Mouse (Mus musculus) ES-E14 (cell line): ENCODE measurements around the gene Mthfd2l. TPM values are rescaled to one million over a fixed set of nuclear protein-coding genes. Genes with fewer than 3 reads are reported as not detected.

Experiments used
- DNase-seq: peaks from one replicate; pipeline ENCODE4 v3.0.0-alpha.2; 2013; ENCODE audit warnings: low read depth, low spot score
- H3K27ac ChIP-seq: 2 replicates; pipeline ENCODE4 v1.5.1; 2012; ENCODE audit warnings: low read depth, mild to moderate bottlenecking, low read length, moderate library complexity, mixed read lengths; ENCODE audit not compliant: poor library complexity, insufficient read depth, severe bottlenecking
- H3K36me3 ChIP-seq: 2 replicates; pipeline ENCODE4 v1.6.1; 2012; ENCODE audit warnings: mild to moderate bottlenecking, low read length, moderate library complexity, mixed read lengths; ENCODE audit not compliant: control insufficient read depth, poor library complexity, insufficient read depth, severe bottlenecking
- H3K4me1 ChIP-seq, 2 experiments: fragments of 150-350 bp in 1 of 2; sonication (generic) in 1 of 2; 2 replicates each; pipeline ENCODE4 v1.6.1; 2012; ENCODE audit warnings: low read length in 2 of 2, mild to moderate bottlenecking in 1 of 2, mixed read lengths in 1 of 2; ENCODE audit not compliant: control insufficient read depth in 2 of 2, insufficient read depth in 2 of 2, poor library complexity in 1 of 2
- H3K4me3 ChIP-seq, 2 experiments: fragments of 150-350 bp in 1 of 2; sonication (generic) in 1 of 2; 2 replicates each; pipeline ENCODE4 v1.5.1; 2012; ENCODE audit warnings: low read length in 2 of 2, low read depth in 1 of 2, mild to moderate bottlenecking in 1 of 2, mixed read lengths in 1 of 2; ENCODE audit not compliant: insufficient read depth in 1 of 2, poor library complexity in 1 of 2, severe bottlenecking in 1 of 2
- H3K9ac ChIP-seq: 2 replicates; pipeline ENCODE4 v1.6.1; 2012; ENCODE audit warnings: low read depth, mild to moderate bottlenecking, low read length, mixed read lengths; ENCODE audit not compliant: poor library complexity, insufficient read depth, severe bottlenecking
- H3K9me3 ChIP-seq: fragments of 150-350 bp; sonication (generic); 2 replicates; pipeline ENCODE4 v1.6.1; 2012; ENCODE audit warnings: low read depth, mild to moderate bottlenecking, low read length; ENCODE audit not compliant: control insufficient read depth, insufficient read depth
- CHD2 ChIP-seq: IDR thresholded peaks from 2 replicates; pipeline ENCODE4 v1.6.1; 2014; ENCODE audit warnings: mild to moderate bottlenecking, low read depth, low read length, inconsistent platforms
- HCFC1 ChIP-seq: IDR thresholded peaks from 2 replicates; pipeline ENCODE4 v1.6.1; 2012; ENCODE audit warnings: low read length, inconsistent platforms, borderline replicate concordance; ENCODE audit not compliant: insufficient read depth
- MAFK ChIP-seq: IDR thresholded peaks from 2 replicates; pipeline ENCODE4 v1.6.1; 2014; ENCODE audit warnings: mild to moderate bottlenecking, low read depth, low read length, inconsistent platforms; ENCODE audit not compliant: insufficient read depth
- ZC3H11A ChIP-seq: IDR thresholded peaks from 2 replicates; pipeline ENCODE4 v1.6.1; 2012; ENCODE audit warnings: low read depth, mild to moderate bottlenecking, inconsistent platforms, low read length, borderline replicate concordance
- ZNF384 ChIP-seq: IDR thresholded peaks from 2 replicates; pipeline ENCODE4 v1.6.1; 2012; ENCODE audit warnings: low read depth, low read length, inconsistent platforms
- in situ Hi-C, 2 experiments: fragments of 600-800 bp; cut with MboI; formaldehyde crosslinking; loops; one replicate each; pipeline ENCODE4 v1.15.1; 2025; ENCODE audit warnings: low sequenced_read_pairs in 2 of 2, inconsistent platforms in 1 of 2; ENCODE audit not compliant: unreplicated experiment in 2 of 2
- total RNA-seq: library from RNA; depleted of rRNA; stranded (reverse); fragments of 300-350 nt; gene quantifications from 2 replicates; pipeline ENCODE4 v1.2.3, GENCODE M21; 2012; rRNA removed

The Mthfd2l gene
- total RNA-seq, 1 experiment: 4.0 TPM

- Histone ChIP-seq H3K36me3 (no peaks in the 10 kb centered on the region), H3K4me1 (0 out of 4 replicates have a peak, but pooled peaks cover 0 to 5% of the 10 kb centered on the region in 2 experiments), H3K27ac (no peak overlapping the region), H3K9me3 (no peaks in the 10 kb centered on the region), H3K4me3 (no peak overlapping the region), H3K9ac (no peak overlapping the region)
- in situ Hi-C loops: no loop called here
- TF ChIP-seq HCFC1: no peak
- TF ChIP-seq ZNF384: no peak
- no peak for TF ChIP-seq CHD2
- no peak for TF ChIP-seq MAFK
- no peak for TF ChIP-seq ZC3H11A
- no peak for DNase-seq
Observed at GRCm38 (mm10) chr5:91038963-91039362, 108.0 kb downstream of the Mthfd2l start.

- no peak for DNase-seq
Observed at GRCm38 (mm10) chr5:91047987-91048386, 117.1 kb downstream of the Mthfd2l start.

GRCm38 (mm10) chr5:91048397-91048796, 117.5 kb downstream of the Mthfd2l start:
- TF ChIP-seq ZNF384: no peak
- in situ Hi-C loops: no loop called here
- Histone ChIP-seq H3K4me3 (no peak overlapping the region), H3K36me3 (no peaks in the 10 kb centered on the region), H3K9ac (no peak overlapping the region), H3K27ac (no peak overlapping the region), H3K9me3 (no peaks in the 10 kb centered on the region), H3K4me1 (no peaks in the 10 kb centered on the region)
- no peak for DNase-seq

More at GRCm38 (mm10) chr5:91047987-91048386, 117.1 kb downstream of the Mthfd2l start:
- H3K27ac ChIP-seq: no peak overlapping the region
- no peak overlapping the region for H3K9ac ChIP-seq
- TF ChIP-seq MAFK (no peak), ZNF384 (no peak), ZC3H11A (no peak), HCFC1 (no peak), CHD2 (no peak)
- H3K36me3 ChIP-seq: no peaks in the 10 kb centered on the region
- in situ Hi-C loops: no loop called here
- no peaks in the 10 kb centered on the region for H3K4me1 ChIP-seq
- H3K4me3 ChIP-seq: no peak overlapping the region
- H3K9me3 ChIP-seq: no peaks in the 10 kb centered on the region

Other genes with a start within 250 kb of the Mthfd2l start
- 0.18 and 0.21 TPM in 2 replicates for gene Cxcl5, start 171.8 kb upstream of the Mthfd2l start, total RNA-seq
- gene Ppbp, start 162.6 kb upstream of the Mthfd2l start, total RNA-seq: 1.2 TPM in 2 replicates
- not detected in 2 replicates for gene Pf4, start 158.7 kb upstream of the Mthfd2l start, total RNA-seq
- gene Cxcl3, start 145.0 kb upstream of the Mthfd2l start, total RNA-seq: not detected in 2 replicates
- gene Cxcl15, start 136.6 kb upstream of the Mthfd2l start, total RNA-seq: not detected in 2 replicates
- 0.45 TPM in 1 of 2 replicates, not detected in the other for gene Cxcl1, start 39.9 kb upstream of the Mthfd2l start, total RNA-seq
- not detected in 2 replicates for gene Cxcl2, start 27.2 kb upstream of the Mthfd2l start, total RNA-seq
- gene Epgn, start 96.3 kb downstream of the Mthfd2l start, total RNA-seq: not detected in 2 replicates
- 0.13 TPM in 1 of 2 replicates, not detected in the other for gene Ereg, start 143.5 kb downstream of the Mthfd2l start, total RNA-seq
- 0.31 and 0.32 TPM in 2 replicates for gene Areg, start 208.5 kb downstream of the Mthfd2l start, total RNA-seq